Mouse (Mus musculus) lung, postnatal 0 days (tissue): ENCODE results near the gene Gng3.

Source experiments
- CTCF ChIP-seq: IDR thresholded peaks from 2 replicates; pipeline ENCODE4 v1.5.1; 2016; ENCODE audit warnings: antibody characterized with exemption, mild to moderate bottlenecking
- EP300 ChIP-seq: IDR thresholded peaks from 2 replicates; pipeline ENCODE4 v1.6.1; 2016; ENCODE audit warnings: antibody characterized with exemption, mild to moderate bottlenecking, control low read depth

GRCm38 (mm10) chr19:8803204-8803780, 35.7 kb downstream of the Gng3 start:
- TF ChIP-seq CTCF: no peak
- TF ChIP-seq EP300: no peak
